Mouse (Mus musculus): Measurements from ENCODE around the gene Eomes.

Eomes gene

GRCm38 (mm10) chr9:118487636-118488035, 9.6 kb downstream of the Eomes start:
- no peak for DNase-seq (ENCODE audit: low spot score in 2 of 2)

- DNase-seq (ENCODE audit: low spot score in 2 of 2) = no peak
Measured at GRCm38 (mm10) chr9:118488138-118488895, 10.3 kb downstream of the Eomes start.

DNA sequence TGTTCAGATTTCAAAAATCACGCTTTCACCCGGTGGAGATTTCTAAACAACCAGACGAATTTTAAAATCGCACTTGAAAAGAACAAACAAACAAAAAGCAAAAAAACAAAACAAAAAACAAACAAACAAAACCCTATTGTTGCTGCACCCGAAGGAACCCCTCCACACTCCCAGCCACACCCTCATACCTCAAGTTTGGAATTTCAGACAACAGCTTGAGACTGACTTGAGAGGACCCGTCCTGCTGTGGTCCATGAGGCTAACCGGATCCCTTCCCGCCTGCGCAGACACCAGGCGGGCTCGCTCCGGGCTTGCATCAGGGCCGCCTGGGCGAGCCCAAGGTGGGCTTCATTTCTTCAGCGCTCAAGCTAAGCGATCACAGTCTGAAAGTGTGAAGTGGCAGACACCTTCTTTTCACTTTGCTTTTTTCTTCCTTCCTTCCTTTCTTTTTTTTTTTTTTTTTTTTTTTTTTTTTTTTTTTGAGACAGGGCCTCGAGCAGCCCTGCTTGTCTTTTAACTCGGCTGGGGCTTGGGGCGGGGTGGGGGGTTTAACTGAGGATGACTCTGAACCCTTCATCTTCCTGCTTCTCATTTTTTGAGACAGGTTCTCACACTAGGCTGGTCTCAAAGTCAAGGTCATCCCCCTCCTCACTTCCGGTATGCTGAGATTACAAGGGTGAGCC, 11.0 kb downstream of the Eomes start:
- no peak for DNase-seq (ENCODE audit: low spot score in 2 of 2)

DNA sequence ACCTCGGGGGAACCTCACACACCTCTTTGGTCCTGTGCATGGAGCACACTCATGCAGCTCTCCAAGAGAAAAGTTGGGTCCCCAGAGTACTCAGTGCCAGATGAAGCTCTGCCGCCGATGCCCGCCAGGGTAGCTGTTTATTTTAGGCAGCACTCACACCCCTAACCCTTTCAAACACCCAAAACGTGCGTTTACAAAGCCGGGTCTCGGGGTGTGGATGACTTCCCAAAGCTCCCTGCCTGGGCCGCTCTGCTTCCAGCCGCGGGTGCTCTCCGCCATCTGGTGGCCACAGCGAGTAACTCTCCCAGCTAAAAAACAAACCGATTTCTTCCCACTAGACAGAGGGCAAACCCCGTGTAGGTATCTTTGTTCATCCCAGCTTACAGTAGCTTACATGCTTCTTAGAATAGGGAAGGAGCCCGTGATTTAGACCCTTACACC, 11.6 kb downstream of the Eomes start:
- DNase-seq (ENCODE audit: low spot score in 2 of 2) = no peak

- DNase-seq (ENCODE audit: low spot score in 2 of 2) = no peak
Measured at GRCm38 (mm10) chr9:118491195-118491594, 13.2 kb downstream of the Eomes start.

GRCm38 (mm10) chr9:118492932-118493698, 15.1 kb downstream of the Eomes start:
- DNase-seq (ENCODE audit: low spot score in 2 of 2) = no peak

- no peak for DNase-seq (ENCODE audit: low spot score in 2 of 2)
Measured at GRCm38 (mm10) chr9:118494106-118494505, 16.1 kb downstream of the Eomes start.

DNA sequence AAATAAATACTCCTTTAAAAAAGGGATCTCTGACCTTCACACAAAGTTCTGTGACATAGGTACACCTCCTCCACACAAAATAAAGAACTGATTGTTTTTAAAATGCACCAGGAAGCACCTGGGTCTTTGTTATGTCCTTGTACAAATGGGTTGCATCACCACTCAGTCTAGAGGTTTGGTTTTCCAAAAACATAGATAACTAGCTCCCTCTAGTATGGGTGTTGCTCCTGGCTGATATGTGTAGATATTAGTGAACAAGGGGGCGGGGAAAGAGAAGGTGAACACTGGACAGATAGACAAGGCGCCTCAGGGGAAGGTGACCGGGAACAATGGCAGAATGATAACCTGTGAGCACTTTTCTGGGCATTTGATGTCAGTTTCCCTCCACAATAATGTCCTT, 17.9 kb downstream of the Eomes start:
- DNase-seq (ENCODE audit: low spot score in 2 of 2) = no peak

GRCm38 (mm10) chr9:118496952-118497351, 18.9 kb downstream of the Eomes start:
- DNase-seq (ENCODE audit: low spot score in 2 of 2) = no peak

- DNase-seq (ENCODE audit: low spot score in 2 of 2) = no peak
Measured at GRCm38 (mm10) chr9:118498061-118498460, 20.0 kb downstream of the Eomes start.

GRCm38 (mm10) chr9:118500963-118501362, 23.0 kb downstream of the Eomes start:
- DNase-seq (ENCODE audit: low spot score in 2 of 2) = no peak

GRCm38 (mm10) chr9:118504656-118505055, 26.6 kb downstream of the Eomes start:
- no peak for DNase-seq (ENCODE audit: low spot score in 2 of 2)

- peak; percentile 89 for DNase-seq (ENCODE audit: low spot score in 2 of 2)
Measured at GRCm38 (mm10) chr9:118506020-118506403, 28.0 kb downstream of the Eomes start, which contains the start of gene Golga4. Gene Golga4 (plus strand): TSS chr9:118506267.

GRCm38 (mm10) chr9:118506404-118507231, 28.6 kb downstream of the Eomes start:
- no peak for DNase-seq (ENCODE audit: low spot score in 2 of 2)

DNA sequence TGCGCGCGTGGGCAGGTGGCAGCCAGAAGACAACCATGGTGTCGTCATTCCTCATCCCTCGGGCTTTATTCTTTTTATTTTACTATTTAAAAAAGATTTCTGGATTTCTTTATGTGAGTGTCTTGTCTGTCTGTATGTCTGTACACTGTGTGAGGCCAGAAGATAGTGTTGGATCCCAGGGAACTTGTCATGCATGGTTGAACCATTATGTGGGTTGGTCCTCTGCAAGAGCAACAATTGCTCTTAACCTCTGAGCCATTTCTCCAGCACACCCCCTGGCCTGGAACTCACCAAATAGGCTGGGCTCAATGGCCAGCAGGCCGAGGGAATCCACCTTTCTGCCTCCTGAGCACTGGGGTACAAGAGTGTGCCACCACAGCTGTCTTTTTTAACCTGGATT, 29.5 kb downstream of the Eomes start:
- DNase-seq (ENCODE audit: low spot score in 2 of 2) = no peak

GRCm38 (mm10) chr9:118508601-118509000, 30.6 kb downstream of the Eomes start:
- DNase-seq (ENCODE audit: low spot score in 2 of 2) = no peak

DNA sequence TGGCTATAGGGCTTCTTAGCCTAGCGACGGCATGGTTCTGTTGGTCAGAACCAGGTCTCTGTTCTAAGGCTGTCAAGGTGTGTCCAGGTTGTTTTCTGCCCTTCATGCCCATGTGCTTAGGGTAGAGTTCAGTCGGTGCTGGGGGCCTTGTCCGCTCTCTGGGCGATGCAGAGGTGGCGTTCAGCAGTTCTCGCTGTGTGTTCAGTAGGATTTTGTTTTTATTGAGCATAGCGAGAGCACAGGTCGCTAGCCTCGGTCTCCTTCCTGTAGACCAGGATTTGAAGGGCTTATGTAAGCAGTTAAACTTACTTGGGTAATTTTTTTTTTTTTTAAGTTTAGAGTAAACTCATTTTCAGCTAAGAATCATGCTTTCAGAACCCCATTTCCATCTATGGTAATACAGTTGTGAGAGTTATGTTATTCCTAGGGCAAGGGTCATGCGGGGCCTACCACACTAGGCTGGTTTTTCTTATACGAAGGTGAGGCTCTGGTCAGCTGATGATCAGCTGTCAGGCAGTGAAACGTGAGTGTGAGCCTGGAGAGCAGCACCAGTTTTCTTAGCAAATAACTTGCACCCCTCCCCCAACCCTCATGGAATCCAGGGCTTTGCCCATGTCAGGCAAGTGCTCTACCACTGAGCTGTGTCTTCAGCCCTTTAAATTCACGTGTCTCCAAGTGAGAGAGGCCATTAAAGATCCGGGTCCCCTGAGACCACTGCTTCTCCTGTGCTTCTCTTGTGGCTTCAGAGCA, 33.1 kb downstream of the Eomes start:
- DNase-seq (ENCODE audit: low spot score in 2 of 2) = no peak

DNA sequence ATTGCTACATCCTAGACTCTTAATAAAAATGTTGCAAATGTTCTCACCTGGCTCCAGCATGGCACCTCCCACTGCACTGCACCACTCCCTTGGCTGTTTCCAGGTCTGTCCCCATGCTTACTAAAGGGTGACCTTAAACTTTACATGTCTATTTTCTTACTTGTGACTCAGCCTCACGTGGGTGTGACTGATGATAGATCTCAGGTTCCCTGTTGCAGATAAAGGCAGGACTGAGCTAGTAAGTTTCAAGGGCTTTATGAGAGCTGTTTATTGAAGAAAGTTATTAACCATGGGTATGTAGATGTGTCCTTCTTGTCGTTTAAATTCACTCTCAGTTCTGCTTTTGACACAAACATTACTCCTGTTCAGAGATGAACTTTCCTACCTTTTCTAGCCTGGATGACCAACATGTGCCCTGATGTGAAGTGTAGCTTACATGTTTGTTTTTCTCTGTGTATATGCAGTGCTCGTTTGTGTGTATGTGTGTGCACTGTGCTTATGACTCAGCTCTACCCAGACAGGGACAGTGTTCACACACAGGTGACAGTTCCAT, 34.7 kb downstream of the Eomes start:
- DNase-seq (ENCODE audit: low spot score in 2 of 2) = no peak

DNA sequence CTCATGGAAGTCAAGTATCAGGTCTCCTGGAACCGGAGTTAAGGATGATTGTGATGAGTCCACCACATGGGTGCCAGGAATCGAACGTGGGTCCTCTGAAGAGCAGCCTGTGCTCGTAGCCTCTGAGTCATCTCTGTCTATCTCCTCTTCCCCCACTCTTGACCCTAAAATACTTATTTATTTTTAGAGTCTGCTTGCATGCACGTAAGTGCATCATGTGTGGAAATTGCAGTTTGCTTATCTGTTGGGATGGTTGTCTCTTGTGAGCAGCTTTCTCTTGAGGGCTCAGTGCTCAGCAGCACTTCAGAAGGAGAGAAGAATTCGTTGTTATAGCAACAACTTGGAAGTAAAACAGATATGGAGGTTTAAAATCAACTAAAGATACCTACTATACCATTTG, 37.5 kb downstream of the Eomes start:
- DNase-seq (ENCODE audit: low spot score in 2 of 2) = no peak

GRCm38 (mm10) chr9:118516162-118516561, 38.1 kb downstream of the Eomes start:
- DNase-seq (ENCODE audit: low spot score in 2 of 2) = no peak

DNA sequence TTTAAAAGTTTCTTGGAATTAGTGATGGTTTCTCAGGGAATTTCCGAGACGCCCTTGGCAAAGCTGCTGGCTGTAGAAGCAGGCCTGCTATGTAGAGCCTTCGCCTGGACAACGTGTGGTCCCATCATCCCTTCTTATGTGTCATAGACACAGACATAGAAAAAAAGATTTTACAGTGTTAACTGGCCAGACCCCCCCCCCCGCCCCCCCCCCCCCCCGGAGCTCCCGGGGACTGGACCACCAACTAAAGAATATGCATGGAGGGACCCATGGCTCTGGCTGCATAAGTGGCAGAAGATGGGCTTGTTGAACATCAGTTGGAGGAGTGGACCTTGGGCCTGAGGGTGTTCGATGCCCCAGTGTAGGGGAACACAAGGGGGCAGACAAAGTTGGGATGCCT, 39.6 kb downstream of the Eomes start:
- DNase-seq (ENCODE audit: low spot score in 2 of 2) = no peak
